Mouse (Mus musculus) kidney, adult 2 months (tissue): ENCODE data around the gene Nfam1. TPM values are rescaled to one million over a fixed set of nuclear protein-coding genes. Genes with fewer than 3 reads are reported as not detected.

Source experiments
- DNase-seq: peaks from one replicate; pipeline ENCODE4 v3.0.0; 2021
- H3K27ac ChIP-seq: fragments of 200-500 bp; 2 replicates; pipeline ENCODE4 v1.5.1; 2012; ENCODE audit warnings: low read depth, low read length, control low read depth, inconsistent platforms; ENCODE audit not compliant: insufficient read depth
- H3K27me3 ChIP-seq: fragments of 200-500 bp; replicated peaks from 2 replicates; pipeline ENCODE4 v1.6.1; 2012; ENCODE audit warnings: mild to moderate bottlenecking, moderate library complexity, low read length, inconsistent platforms; ENCODE audit not compliant: control insufficient read depth, insufficient read depth
- H3K36me3 ChIP-seq: fragments of 200-500 bp; 2 replicates; pipeline ENCODE4 v1.6.1; 2012; ENCODE audit warnings: mild to moderate bottlenecking, moderate library complexity, low read length, inconsistent platforms; ENCODE audit not compliant: control insufficient read depth, insufficient read depth
- H3K4me1 ChIP-seq: fragments of 200-500 bp; 2 replicates; pipeline ENCODE4 v1.6.1; 2011; ENCODE audit warnings: low read length; ENCODE audit not compliant: control insufficient read depth, insufficient read depth
- H3K4me3 ChIP-seq: fragments of 200-500 bp; 2 replicates; pipeline ENCODE4 v1.5.1; 2011; ENCODE audit warnings: mild to moderate bottlenecking, low read depth, low read length, control low read depth; ENCODE audit not compliant: insufficient read depth
- CTCF ChIP-seq: fragments of 200-500 bp; conservative IDR thresholded peaks from 2 replicates; pipeline ENCODE4 v1.5.1; 2011; ENCODE audit warnings: low read depth, mild to moderate bottlenecking, control low read depth, low read length, moderate library complexity, mixed read lengths; ENCODE audit not compliant: insufficient read depth, insufficient read length
- POLR2A ChIP-seq: fragments of 200-500 bp; IDR thresholded peaks from one replicate; pipeline ENCODE4 v1.6.1; 2011; ENCODE audit warnings: low read depth, low read length, control low read depth
- WGBS: fragments of 180-500 bp; shearing (Covaris S2); methylation state at CpG from one replicate; pipeline ENCODE4 v1.1.7; 2018; 5-methylcytosine and 5-hydroxymethylcytosine counted together
- polyA plus RNA-seq: library from polyadenylated mRNA; depleted of rRNA; stranded (reverse); fragments of >200 nt; gene quantifications from 2 replicates; pipeline ENCODE4 v1.2.3, GENCODE M21; 2012

The Nfam1 gene
- polyA plus RNA-seq, 1 experiment, result 2.9 TPM

DNA sequence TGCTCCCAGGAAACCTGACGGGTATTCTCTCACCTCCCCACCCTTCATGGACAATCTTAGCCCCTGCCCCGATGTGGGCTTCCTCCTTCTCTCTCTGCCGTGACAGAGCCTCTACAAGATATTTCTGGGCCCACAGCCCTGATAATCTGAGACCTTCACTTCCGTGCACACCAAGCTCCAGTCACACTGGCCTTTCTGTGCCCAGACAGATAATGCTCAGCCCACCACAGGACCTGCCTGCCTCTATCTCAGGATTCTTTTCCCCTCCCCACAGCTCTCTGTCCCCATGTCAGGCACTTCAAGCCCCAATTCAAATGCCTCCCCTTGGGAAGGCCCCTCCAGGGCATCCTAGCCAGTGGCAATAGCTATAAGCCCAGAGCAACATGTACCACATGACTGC, 76.4 kb downstream of the Nfam1 start:
- Histone ChIP-seq H3K4me3 (no peak overlapping the region), H3K27me3 (no peaks in the 10 kb centered on the region), H3K36me3 (no peaks in the 10 kb centered on the region), H3K27ac (no peak overlapping the region), H3K4me1 (no peaks in the 10 kb centered on the region)
- WGBS, result 84% methylated on average over 4 of the region's 4 CpGs
- TF ChIP-seq POLR2A, result no peak
- no peak for TF ChIP-seq CTCF
- no peak for DNase-seq

DNA sequence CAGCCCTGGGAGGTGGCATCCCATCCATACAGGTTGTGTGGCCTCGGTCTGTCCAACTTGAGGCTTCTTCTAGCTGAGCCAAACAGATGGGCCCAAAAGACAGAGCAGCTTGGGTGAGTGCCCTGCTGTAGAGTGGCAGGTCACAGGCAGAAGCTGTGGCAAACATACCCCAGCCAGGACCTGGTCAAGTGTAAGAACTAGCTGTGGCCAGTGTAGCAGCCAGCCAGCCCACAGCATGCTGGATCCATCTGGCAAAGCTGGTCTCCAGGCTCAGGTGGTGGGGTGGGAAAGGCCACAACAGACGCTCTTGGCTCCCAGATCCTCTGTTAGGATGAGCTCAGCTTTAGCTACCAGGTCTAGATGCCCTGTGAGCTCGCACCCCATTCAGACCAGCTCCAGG, 76.8 kb downstream of the Nfam1 start:
- Histone ChIP-seq H3K27me3 (no peaks in the 10 kb centered on the region), H3K36me3 (no peaks in the 10 kb centered on the region), H3K4me1 (no peaks in the 10 kb centered on the region), H3K27ac (no peak overlapping the region), H3K4me3 (no peak overlapping the region)
- DNase-seq, result no peak
- 91% methylated on average over 3 of the region's 3 CpGs for WGBS
- no peak for TF ChIP-seq POLR2A
- TF ChIP-seq CTCF, result no peak

DNA sequence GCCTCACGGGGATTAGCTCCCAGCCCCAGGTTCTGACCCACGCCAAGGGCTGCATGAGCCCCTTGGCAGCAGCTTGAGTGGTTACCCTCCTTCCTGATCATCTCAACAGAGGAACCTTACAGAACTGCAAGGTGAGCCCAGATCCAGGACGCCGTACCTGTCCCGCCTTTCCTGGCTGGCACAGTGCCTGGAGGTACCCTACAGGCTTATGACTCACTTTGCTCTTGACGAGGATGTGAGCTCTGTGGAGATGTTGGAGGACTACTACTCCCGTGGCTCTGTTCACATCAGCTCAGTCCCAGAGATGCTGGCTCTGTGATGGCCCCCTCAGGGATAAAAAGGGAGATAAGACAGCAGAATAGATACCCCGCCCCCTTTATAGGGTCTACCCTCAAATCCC, 77.8 kb downstream of the Nfam1 start:
- no peaks in the 10 kb centered on the region for H3K27me3 ChIP-seq
- TF ChIP-seq CTCF, result no peak
- H3K36me3 ChIP-seq, result no peaks in the 10 kb centered on the region
- H3K4me1 ChIP-seq, result no peaks in the 10 kb centered on the region
- WGBS, result 82% methylated on average over 8 of the region's 8 CpGs
- no peak overlapping the region for H3K27ac ChIP-seq
- DNase-seq, result no peak
- no peak overlapping the region for H3K4me3 ChIP-seq

DNA sequence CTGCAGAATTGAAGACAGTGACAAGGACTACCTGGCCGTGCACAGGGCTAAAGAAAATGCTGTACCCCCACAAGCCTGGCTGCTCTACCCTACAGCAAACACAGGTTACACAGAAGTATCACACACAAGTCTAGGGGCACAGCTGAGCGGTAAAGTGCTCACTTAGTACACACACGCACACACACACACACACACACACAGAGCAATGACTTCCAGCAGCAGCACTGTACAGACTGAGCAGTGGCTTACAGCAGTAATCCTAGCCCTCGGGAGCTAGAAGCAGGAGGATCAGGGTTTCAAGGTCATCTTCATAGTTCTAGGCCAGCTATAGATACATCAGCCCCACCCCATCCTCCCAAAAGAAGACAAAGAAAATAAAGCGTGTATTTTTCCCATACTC, 79.1 kb downstream of the Nfam1 start:
- Histone ChIP-seq H3K27me3 (no peaks in the 10 kb centered on the region), H3K36me3 (no peaks in the 10 kb centered on the region), H3K4me3 (no peak overlapping the region), H3K27ac (no peak overlapping the region), H3K4me1 (no peaks in the 10 kb centered on the region)
- DNase-seq, result no peak
- no peak for TF ChIP-seq POLR2A
- TF ChIP-seq CTCF, result no peak
- WGBS, result 84% methylated on average over 5 of the region's 5 CpGs

DNA sequence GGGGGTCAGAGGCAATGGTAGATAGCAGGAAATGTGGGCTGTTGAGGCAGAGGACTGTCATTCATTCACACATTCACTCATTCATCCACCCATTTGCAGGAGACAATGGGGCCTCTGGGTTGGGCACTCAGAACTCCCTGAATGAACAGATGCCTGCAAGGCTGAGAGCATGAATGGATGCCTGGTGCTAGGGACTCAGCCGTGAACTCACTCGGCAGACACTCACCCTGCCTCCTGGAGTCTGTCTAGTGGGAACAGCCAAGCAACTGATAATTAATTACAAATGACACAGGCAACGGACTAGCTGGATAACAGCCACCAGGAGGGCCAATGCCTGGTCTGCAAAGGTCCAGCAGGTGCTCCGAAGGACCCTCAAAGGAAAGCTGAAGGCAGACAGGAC, 80.0 kb downstream of the Nfam1 start:
- H3K27ac ChIP-seq, result no peak overlapping the region
- 65% methylated on average over 4 of the region's 4 CpGs for WGBS
- H3K36me3 ChIP-seq, result no peaks in the 10 kb centered on the region
- no peaks in the 10 kb centered on the region for H3K27me3 ChIP-seq
- no peak for TF ChIP-seq CTCF
- no peak for TF ChIP-seq POLR2A
- H3K4me3 ChIP-seq, result no peak overlapping the region
- no peaks in the 10 kb centered on the region for H3K4me1 ChIP-seq
- DNase-seq, result no peak

DNA sequence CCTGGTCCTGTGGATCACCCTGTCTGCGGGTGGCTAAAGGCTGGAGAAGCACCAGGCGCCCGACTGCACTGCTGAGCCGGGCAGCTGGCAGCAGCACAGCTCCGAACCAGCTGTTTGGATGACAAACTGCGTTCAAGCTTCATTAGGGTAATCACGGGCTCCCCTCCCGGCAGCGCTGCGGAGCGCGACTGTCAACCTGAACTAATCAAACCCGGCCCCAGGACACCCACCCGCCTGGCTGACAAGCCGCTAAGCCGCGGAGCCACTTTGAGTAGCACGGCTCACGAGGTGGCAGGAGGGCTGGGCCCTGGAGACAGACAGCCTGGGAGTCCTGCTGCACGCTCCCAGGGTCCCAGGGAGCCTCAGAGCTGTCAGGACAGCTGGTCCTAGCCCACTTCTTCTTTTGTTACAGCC, 80.8 kb downstream of the Nfam1 start:
- Histone ChIP-seq H3K4me1 (no peaks in the 10 kb centered on the region), H3K27me3 (no peaks in the 10 kb centered on the region), H3K27ac (no peak overlapping the region), H3K4me3 (no peak overlapping the region), H3K36me3 (no peaks in the 10 kb centered on the region)
- no peak for TF ChIP-seq POLR2A
- TF ChIP-seq CTCF, result no peak
- WGBS, result 41% methylated on average over 20 of the region's 20 CpGs
- no peak for DNase-seq

DNA sequence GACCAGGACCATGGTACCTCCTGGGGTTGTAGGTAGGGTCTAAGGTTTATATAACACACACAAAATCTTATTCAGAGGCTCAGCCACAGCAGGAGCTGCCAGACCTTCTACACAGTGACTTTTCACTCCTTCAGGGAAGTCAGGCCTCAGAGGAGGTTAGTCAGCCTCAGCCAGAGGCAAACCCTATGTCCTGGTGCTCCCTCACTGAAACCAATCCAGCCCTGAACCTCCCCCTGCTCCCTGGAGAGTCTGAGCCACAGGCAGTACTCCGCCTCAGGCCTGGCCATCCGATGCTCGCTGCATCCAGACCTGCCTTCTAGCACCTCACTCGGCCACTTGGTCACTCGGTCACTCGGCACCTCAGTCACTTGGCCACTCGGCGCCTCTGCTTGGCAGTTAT, 82.9 kb downstream of the Nfam1 start:
- DNase-seq, result no peak
- 84% methylated on average over 8 of the region's 8 CpGs for WGBS
- no peaks in the 10 kb centered on the region for H3K4me1 ChIP-seq
- no peaks in the 10 kb centered on the region for H3K27me3 ChIP-seq
- TF ChIP-seq CTCF (no peak), POLR2A (no peak)
- H3K4me3 ChIP-seq, result no peak overlapping the region
- no peaks in the 10 kb centered on the region for H3K36me3 ChIP-seq
- no peak overlapping the region for H3K27ac ChIP-seq

DNA sequence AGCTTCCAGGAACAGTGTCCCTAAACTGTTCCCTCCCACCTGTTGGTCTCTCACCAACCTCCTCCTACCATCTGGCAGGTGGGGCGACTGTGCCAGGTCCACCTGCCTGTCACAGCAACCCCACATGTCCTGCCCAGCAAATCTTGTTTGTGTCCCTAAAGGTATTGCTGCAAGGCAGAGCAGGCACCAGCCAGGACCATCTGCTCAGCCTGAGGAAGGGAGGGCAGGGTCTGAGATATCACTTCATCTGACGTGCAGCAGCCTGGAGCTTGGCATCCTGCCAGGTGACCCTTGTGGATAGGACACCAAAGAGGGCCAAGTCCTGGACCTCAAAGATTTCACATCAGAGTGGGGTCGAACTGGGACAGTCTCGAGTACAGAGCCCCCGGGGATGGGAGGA, 85.7 kb downstream of the Nfam1 start:
- H3K4me1 ChIP-seq, result no peaks in the 10 kb centered on the region
- H3K27ac ChIP-seq, result no peak overlapping the region
- DNase-seq, result no peak
- TF ChIP-seq CTCF, result no peak
- TF ChIP-seq POLR2A, result no peak
- H3K4me3 ChIP-seq, result no peak overlapping the region
- H3K36me3 ChIP-seq, result no peaks in the 10 kb centered on the region
- WGBS, result 52% methylated on average over 5 of the region's 5 CpGs
- no peaks in the 10 kb centered on the region for H3K27me3 ChIP-seq
